Mouse (Mus musculus): ENCODE measurements at regions not wholly inside any gene's neighbourhood (a gene's known extent, or its start where the extent isn't known, plus 50 kb on each side); places are given as distances from the start of the nearest gene placed in this dataset.
A peak's percentile ranks its signal among the peaks of the same experiment; 100 is the strongest.

DNA sequence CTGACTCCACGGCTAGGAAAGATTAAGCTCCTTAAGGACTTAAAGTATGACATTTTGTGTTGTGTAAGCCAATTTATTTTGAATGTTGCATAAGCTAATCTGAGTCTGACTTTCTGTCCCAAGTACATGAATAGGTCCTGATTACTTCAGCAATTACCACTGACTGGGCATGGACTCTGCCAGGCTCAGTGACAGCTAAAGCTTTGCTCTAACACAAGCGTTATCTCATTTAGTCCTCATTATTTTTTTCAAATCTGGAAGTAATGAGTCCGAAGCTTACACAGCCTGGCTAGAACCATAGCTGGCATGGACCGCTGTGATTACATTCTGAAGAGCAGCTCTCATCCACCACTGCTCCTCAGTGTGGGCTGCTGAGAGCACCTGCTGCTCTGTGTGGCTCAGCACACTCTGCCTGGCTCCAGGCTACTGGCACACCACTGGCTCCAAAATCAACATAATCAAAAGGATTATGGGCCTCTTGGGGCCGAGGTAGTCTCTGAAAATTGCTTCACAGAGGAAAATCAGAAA lies 753.0 kb upstream of the Jmjd1c start:
- no peak for DNase-seq (ENCODE audit: low spot score in 2 of 2)

DNA sequence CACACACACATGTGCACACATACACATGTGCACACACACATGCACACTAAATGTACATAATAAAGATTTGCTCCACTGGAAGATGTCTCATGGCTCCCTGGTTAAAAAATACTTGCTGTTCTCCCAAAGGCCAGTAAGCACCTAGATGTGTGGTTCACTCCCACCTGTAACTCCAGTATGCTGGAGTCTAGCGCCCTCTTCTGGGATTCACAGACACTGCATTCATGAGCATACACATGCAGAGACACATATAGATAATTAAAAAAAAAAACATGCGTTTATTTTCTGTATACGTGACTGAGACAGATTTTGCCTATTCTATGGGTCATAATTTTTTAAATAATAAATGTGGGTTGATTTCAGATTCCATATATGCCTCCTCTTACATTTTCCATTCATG lies 747.5 kb upstream of the Jmjd1c start:
- no peak for DNase-seq (ENCODE audit: low spot score in 2 of 2)

DNA sequence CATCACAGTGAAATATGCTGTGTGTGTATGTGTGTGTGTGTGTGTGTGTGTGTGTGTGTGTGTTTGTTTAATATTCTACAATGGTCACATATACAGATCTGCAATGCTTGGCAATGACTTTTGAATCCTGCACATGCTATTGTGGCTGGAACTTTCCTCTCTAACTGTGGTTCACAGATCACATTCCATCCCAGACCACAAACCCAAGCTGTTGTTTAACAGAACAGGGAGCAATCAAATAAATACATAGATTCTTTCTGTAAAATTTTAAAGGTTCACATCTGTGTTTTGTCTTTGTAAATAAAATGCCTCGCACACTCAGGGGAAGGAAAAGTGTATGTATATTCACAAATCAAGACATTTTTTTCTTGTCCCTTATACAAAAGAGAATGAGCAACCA lies 744.9 kb upstream of the Jmjd1c start:
- no peak for DNase-seq (ENCODE audit: low spot score in 2 of 2)

DNA sequence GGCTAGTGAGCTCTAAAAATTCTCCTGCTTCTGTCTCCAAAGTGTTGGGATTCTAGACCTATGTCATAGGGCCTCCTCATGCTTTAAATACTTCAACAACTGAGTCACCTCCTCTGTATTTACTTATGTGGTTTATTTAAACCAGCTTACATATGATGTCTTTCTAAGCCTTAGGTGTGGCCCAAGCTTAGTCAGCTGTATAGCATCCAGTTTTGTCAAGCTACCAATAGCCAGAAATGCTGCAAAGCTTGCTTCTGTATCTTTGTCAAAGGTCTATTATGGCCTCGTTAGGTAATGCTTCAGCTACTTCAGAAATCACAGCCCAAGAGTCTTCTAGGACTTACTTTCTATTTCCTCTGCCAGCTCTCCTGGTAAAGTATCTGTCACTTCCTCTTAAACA lies 741.9 kb upstream of the Jmjd1c start:
- no peak for DNase-seq (ENCODE audit: low spot score in 2 of 2)

DNA sequence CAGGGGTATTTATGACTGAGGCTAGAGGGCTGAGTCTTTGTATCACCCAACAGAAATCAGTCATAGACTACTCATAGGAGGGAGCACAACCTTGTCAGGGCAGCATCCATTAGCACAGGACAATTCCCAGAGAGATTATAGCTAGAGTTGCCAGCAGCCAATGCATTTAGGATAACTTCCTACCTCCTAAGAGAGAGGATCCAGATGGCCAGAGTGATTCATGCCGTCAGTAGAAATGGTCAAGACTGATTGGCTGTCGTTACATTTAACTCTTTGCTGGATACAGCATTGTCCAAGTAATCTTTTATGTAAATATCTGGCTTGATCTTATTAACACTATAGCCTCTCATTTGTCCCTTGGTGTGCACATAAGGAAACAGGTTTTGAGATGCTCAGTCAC lies 740.9 kb upstream of the Jmjd1c start:
- DNase-seq (ENCODE audit: low spot score in 2 of 2): no peak

DNA sequence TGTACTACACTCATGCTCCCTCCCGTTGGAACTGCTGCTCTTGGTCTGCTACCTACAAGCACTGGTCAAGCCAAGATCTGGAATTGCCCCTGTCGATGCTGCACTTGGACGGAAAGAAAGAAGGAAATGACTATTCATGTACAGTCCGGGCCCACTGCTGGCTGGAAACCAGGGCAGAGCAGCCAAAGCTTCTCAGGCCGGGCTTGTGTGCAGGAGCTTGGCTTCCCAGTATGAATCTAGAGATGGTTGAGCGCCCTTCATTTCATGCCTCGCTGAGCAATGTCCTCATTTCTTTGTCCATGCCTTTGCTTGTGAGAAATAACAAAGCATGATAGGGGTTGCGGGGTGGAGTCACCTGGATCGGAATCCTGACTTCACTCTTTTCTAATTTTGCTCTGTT lies 738.2 kb upstream of the Jmjd1c start:
- DNase-seq (ENCODE audit: low spot score in 2 of 2): peak in 1 of 2 experiments; percentile 12

DNA sequence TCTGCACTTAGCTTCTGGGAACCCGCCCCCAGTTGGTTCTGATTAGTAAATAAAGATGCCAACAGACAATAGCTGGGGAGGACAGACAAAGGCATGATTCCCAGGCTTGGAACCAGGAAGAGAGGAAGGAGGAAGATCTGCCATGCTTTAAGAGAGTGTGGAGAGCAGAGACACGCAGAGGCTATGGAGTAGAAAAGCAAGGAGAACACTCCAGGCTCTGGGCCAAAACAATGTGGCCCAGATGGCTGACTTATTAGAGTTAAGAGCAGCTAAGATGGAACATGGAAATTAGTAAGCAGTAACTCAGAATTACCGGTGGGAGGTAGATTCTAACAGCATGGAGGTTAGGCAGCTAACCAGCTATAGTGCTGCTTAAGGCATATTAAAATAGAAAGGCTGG lies 725.8 kb upstream of the Jmjd1c start:
- DNase-seq (ENCODE audit: low spot score in 2 of 2): no peak

DNA sequence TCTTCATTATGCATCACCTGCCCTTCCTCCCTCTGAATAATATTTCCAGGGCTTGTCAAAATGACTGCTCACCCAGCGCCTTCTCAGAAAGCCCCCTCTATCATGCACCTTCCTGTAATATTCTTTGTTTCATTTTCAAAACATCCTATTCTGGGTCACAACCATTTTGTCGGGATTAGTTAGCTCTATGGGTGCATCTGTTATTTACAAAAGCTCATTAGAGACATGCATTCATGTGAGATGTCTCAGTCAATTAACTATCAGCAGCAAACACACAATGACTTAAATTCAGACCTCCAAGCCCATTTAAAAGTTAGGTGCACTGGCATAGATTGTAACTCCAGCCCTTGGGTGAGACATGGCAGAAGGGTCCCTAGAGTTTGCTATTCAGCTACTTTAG lies 724.2 kb upstream of the Jmjd1c start:
- DNase-seq (ENCODE audit: low spot score in 2 of 2): no peak
